Mouse (Mus musculus) frontal cortex, adult 2 months (tissue): ENCODE measurements around the gene Foxi3. TPM values are rescaled to one million over a fixed set of nuclear protein-coding genes. Genes with fewer than 3 reads are reported as not detected.

Source experiments
- DNase-seq, 2 experiments: peaks; one replicate each; pipeline ENCODE4 v3.0.0; 2022; ENCODE audit warnings: low spot score in 1 of 2; ENCODE audit errors: extremely low spot score in 1 of 2
- polyA plus RNA-seq: library from polyadenylated mRNA; depleted of rRNA; stranded (reverse); fragments of >200 nt; gene quantifications from 2 replicates; pipeline ENCODE4 v1.2.3, GENCODE M21; 2012; rRNA removed

Gene Foxi3
- polyA plus RNA-seq, 1 experiment, result not detected

- no peak for DNase-seq
Measured at GRCm38 (mm10) chr6:70982416-70982815, 26.1 kb downstream of the Foxi3 start.

- DNase-seq, result no peak
Measured at GRCm38 (mm10) chr6:70986683-70987082, 30.4 kb downstream of the Foxi3 start.

GRCm38 (mm10) chr6:70996123-70996723, 39.9 kb downstream of the Foxi3 start:
- no peak for DNase-seq

- no peak for DNase-seq
Measured at GRCm38 (mm10) chr6:71002656-71003055, 46.3 kb downstream of the Foxi3 start.

GRCm38 (mm10) chr6:71004161-71004560, 47.8 kb downstream of the Foxi3 start:
- no peak for DNase-seq

Other genes with a start within 250 kb of the Foxi3 start
- 15.7 and 16.7 TPM in 2 replicates for gene Rpia, start 164.3 kb upstream of the Foxi3 start, polyA plus RNA-seq
- gene Eif2ak3, start 112.0 kb upstream of the Foxi3 start, polyA plus RNA-seq, result 16.9 and 17.9 TPM in 2 replicates
- not detected in 2 replicates for gene Tex37, start 37.6 kb upstream of the Foxi3 start, polyA plus RNA-seq
- 5.2 and 5.8 TPM in 2 replicates for gene Thnsl2, start 187.9 kb downstream of the Foxi3 start, polyA plus RNA-seq
- not detected in 2 replicates for gene Fabp1, start 243.3 kb downstream of the Foxi3 start, polyA plus RNA-seq